Mouse (Mus musculus): ENCODE measurements around the gene I0C0044D17Rik. TPM values are rescaled to one million over a fixed set of nuclear protein-coding genes. Genes with fewer than 3 reads are reported as not detected.
"Not testable (repeated sequence)": the region's sequence is repeated elsewhere in the genome, so short reads cannot be mapped to it uniquely, and the experiment has no call there.

Gene I0C0044D17Rik
- polyA plus RNA-seq, 1 experiment from 2014 or later, result not detected

DNA sequence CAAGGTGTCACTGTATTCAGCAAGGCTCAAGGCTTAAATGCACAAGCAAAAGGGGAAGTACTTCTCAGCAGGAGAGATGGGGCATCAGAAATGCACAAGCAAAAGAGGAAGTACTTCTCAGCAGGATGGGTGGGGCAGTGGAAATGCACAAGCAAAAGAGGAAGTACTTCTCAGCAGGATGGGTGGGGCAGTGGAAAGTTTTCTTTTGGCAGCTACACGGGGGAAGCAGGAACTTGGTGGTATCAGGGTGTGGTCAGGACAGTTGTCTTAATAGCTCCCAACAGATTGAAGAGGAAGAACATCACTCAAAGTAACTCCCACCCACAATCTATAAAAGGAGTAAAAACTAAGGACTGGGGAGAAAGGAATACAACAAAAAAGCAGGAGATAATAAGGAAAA, 26.8 kb upstream of the I0C0044D17Rik start:
- H3K4me2 ChIP-seq (ENCODE audit: low read length); H3K36me3 ChIP-seq (ENCODE audit: control insufficient read depth, insufficient read depth, low read length); ATAC-seq (replicated peaks; ENCODE audit: low FRiP score, low TSS enrichment, low read depth); H3K4me3 ChIP-seq (ENCODE audit: low read depth, low read length); H3K9me3 ChIP-seq (ENCODE audit: control insufficient read depth, low read length); DNase-seq (ENCODE audit: low spot score); H3K4me1 ChIP-seq (replicated peaks; ENCODE audit: control insufficient read depth, insufficient read depth, low read length); H3K27me3 ChIP-seq (replicated peaks; ENCODE audit: control insufficient read depth, insufficient read depth, low read length); H3K27ac ChIP-seq (ENCODE audit: low read depth); H3K9ac ChIP-seq (ENCODE audit: low read length): not testable (repeated sequence)
- 62% methylated on average over 1 of the region's 1 CpGs for WGBS

DNA sequence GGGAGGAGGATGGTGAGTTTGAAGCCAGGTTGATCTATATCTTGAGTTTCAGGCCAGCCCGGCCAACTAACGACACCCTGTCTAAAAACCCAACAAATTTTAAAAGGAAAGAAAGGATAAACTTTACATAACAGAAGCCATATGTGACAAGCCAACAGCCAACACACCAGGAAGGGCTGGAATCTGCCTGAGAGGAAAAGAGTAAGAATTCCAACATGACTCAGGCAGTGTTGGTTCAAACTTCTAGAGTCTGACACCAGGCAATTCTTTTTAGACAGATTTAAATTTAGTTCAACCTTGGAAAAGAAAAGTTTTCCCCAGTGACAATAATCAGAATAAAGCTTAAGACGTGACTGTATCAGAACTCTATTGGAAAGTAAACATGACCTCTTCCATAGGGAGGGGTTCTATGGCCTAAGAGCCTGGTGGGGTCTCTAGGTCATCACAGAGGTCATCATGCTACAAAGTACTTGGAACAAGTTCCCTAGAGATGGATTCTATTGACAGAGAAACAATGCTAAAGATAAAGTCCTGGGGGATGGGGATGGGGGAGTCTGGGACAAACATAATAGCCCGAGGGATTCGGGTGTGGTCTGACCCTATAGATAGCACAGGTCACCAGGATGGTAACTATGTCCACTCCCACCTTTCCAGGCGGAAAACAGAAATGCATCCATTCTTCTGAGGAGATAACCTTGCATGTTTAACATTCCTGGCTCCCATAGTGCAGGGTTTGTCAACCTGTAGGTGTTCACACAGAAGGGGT, 23.7 kb upstream of the I0C0044D17Rik start:
- H3K27ac ChIP-seq (ENCODE audit: low read depth), result peak overlapping the region; percentile 10; the same call in 1 of the 2 replicates
- H3K4me1 ChIP-seq (replicated peaks; ENCODE audit: control insufficient read depth, insufficient read depth, low read length), result peaks cover 9% of the 10 kb centered on the region; the same call in 1 of the 2 replicates
- WGBS, result 44% methylated on average over 6 of the region's 6 CpGs
- no peak for DNase-seq (ENCODE audit: low spot score)
- no peaks in the 10 kb centered on the region for H3K9me3 ChIP-seq (ENCODE audit: control insufficient read depth, low read length)
- no peak overlapping the region for H3K4me3 ChIP-seq (ENCODE audit: low read depth, low read length)
- no peak for ATAC-seq (replicated peaks; ENCODE audit: low FRiP score, low TSS enrichment, low read depth)
- no peak overlapping the region for H3K4me2 ChIP-seq (ENCODE audit: low read length)
- no peak overlapping the region for H3K9ac ChIP-seq (ENCODE audit: low read length)
- H3K27me3 ChIP-seq (replicated peaks; ENCODE audit: control insufficient read depth, insufficient read depth, low read length), result no peaks in the 10 kb centered on the region
- no peaks in the 10 kb centered on the region for H3K36me3 ChIP-seq (ENCODE audit: control insufficient read depth, insufficient read depth, low read length)

DNA sequence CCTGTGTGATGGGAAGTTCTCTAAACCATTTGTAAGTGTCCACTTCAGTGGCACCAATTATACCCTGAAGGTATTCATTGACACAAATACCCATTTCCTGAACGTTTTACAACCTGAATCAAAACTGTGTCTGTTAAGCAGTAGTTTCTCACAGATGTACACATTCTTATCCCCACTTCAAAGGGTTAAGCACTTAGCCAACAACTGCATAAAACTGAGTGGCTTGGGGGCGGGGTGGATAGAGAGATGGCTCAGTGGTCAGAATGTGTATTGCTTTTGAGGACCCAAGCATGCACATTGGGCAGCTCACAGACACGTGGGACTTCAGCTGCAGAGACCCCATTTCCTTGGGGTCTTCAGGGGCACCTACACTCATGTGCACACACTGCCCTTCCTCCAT, 22.8 kb upstream of the I0C0044D17Rik start:
- DNase-seq (ENCODE audit: low spot score), result no peak
- 35% methylated on average over 3 of the region's 3 CpGs for WGBS

DNA sequence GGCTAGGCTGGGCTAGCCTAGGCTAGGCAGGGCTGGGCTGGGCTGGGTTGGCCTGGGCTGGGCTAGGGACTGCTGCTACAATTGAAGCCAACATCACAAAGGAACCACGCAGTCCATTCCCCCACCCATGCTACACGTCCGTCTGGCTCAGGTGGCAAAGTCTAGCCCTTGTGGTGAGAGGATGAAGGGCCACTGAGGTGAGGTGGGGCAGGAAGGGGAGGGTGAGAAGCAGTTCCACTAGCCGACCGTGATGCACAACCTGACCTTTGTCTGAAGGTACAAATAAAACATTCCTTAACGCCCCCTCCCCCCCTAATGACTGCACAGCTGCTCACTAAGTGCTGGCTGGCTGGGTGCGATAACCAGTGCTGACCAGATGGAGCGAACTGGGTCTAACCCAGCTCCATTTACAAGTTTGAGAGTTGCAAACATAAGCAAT, 22.1 kb upstream of the I0C0044D17Rik start:
- Histone ChIP-seq H3K4me2 (ENCODE audit: low read length) (no peak overlapping the region), H3K27me3 (replicated peaks; ENCODE audit: control insufficient read depth, insufficient read depth, low read length) (no peaks in the 10 kb centered on the region), H3K4me3 (ENCODE audit: low read depth, low read length) (no peak overlapping the region), H3K9ac (ENCODE audit: low read length) (no peak overlapping the region), H3K9me3 (ENCODE audit: control insufficient read depth, low read length) (no peaks in the 10 kb centered on the region), H3K27ac (ENCODE audit: low read depth) (no peak overlapping the region; the same call in 1 of the 2 replicates), H3K4me1 (replicated peaks; ENCODE audit: control insufficient read depth, insufficient read depth, low read length) (peaks cover 9% of the 10 kb centered on the region; the same call in 1 of the 2 replicates), H3K36me3 (ENCODE audit: control insufficient read depth, insufficient read depth, low read length) (no peaks in the 10 kb centered on the region)
- DNase-seq (ENCODE audit: low spot score) (no peak), ATAC-seq (replicated peaks; ENCODE audit: low FRiP score, low TSS enrichment, low read depth) (peak; percentile 40; the same call in 1 of the 2 replicates)
- WGBS, result 36% methylated on average over 8 of the region's 8 CpGs

More for the DNA sequence above, 22.8 kb upstream of the I0C0044D17Rik start:
- Histone ChIP-seq H3K27me3 (replicated peaks; ENCODE audit: control insufficient read depth, insufficient read depth, low read length) (no peaks in the 10 kb centered on the region), H3K4me2 (ENCODE audit: low read length) (no peak overlapping the region), H3K4me3 (ENCODE audit: low read depth, low read length) (no peak overlapping the region), H3K9me3 (ENCODE audit: control insufficient read depth, low read length) (no peaks in the 10 kb centered on the region), H3K9ac (ENCODE audit: low read length) (no peak overlapping the region), H3K27ac (ENCODE audit: low read depth) (peak overlapping the region; percentile 51), H3K4me1 (replicated peaks; ENCODE audit: control insufficient read depth, insufficient read depth, low read length) (peaks cover 9% of the 10 kb centered on the region; the same call in 1 of the 2 replicates), H3K36me3 (ENCODE audit: control insufficient read depth, insufficient read depth, low read length) (no peaks in the 10 kb centered on the region)
- no peak for ATAC-seq (replicated peaks; ENCODE audit: low FRiP score, low TSS enrichment, low read depth)

DNA sequence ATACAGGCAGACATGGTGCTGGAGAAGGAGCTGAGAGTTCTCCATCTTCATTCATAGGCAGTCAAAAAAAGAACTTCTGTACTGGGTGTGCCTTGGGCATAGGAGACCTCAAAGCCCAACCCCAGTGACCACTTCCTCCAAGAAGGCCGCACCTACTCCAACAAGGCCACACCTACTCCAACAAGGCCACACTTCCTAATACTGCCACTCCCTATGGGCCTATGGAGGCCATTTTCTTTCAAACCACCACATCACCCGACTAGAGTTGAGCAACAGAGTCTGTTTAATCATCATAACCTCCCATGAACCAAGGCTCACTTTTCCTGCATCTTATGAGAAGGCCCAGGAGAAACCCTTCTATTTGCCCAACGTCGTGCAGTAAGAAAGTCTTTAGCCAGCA, 21.6 kb upstream of the I0C0044D17Rik start:
- no peak for ATAC-seq (replicated peaks; ENCODE audit: low FRiP score, low TSS enrichment, low read depth)
- no peak overlapping the region for H3K27ac ChIP-seq (ENCODE audit: low read depth)
- WGBS, result 89% methylated on average over 4 of the region's 4 CpGs
- no peaks in the 10 kb centered on the region for H3K36me3 ChIP-seq (ENCODE audit: control insufficient read depth, insufficient read depth, low read length)
- H3K4me3 ChIP-seq (ENCODE audit: low read depth, low read length), result no peak overlapping the region
- DNase-seq (ENCODE audit: low spot score), result no peak
- peaks cover 9% of the 10 kb centered on the region; the same call in 1 of the 2 replicates for H3K4me1 ChIP-seq (replicated peaks; ENCODE audit: control insufficient read depth, insufficient read depth, low read length)
- no peak overlapping the region for H3K9ac ChIP-seq (ENCODE audit: low read length)
- H3K4me2 ChIP-seq (ENCODE audit: low read length), result no peak overlapping the region
- H3K27me3 ChIP-seq (replicated peaks; ENCODE audit: control insufficient read depth, insufficient read depth, low read length), result no peaks in the 10 kb centered on the region
- H3K9me3 ChIP-seq (ENCODE audit: control insufficient read depth, low read length), result no peaks in the 10 kb centered on the region

DNA sequence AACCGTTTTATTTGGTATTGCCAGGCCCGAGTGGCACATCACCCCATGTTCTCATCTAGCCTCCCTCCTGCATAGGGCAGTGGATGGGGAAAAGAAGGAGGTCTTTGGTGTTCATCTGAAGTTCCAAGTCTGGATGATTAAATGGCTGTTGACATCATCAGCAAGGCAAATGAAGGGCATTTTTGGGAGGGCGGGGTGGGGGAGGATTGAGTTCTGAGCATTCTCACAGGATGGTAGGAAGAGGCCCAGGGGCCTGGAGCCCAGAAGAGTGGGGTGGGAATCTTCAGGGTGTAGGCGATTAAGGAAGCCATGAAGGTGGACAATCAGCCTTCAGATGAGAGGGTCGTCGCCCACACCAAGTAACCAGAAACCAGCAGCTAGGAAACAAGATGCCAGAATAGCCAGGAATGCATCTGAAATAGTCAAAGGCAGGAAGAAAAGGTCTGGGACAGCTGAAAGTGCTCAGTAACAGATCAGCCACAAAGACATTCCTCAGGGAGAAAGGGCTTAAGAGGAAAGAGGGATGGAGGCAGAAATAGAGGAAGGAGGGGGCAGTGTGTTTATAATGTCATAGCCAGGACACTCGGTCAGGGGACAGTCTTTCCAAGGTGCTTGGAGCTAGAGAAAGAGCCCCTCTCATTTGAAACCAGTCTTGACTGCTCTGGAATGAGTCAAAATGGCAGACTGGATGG, 20.4 kb upstream of the I0C0044D17Rik start:
- WGBS, result 81% methylated on average over 7 of the region's 7 CpGs
- no peak overlapping the region for H3K4me3 ChIP-seq (ENCODE audit: low read depth, low read length)
- DNase-seq (ENCODE audit: low spot score) (no peak), ATAC-seq (replicated peaks; ENCODE audit: low FRiP score, low TSS enrichment, low read depth) (no peak)
- no peak overlapping the region for H3K9ac ChIP-seq (ENCODE audit: low read length)
- peaks cover 9% of the 10 kb centered on the region; the same call in 1 of the 2 replicates for H3K4me1 ChIP-seq (replicated peaks; ENCODE audit: control insufficient read depth, insufficient read depth, low read length)
- no peaks in the 10 kb centered on the region for H3K27me3 ChIP-seq (replicated peaks; ENCODE audit: control insufficient read depth, insufficient read depth, low read length)
- H3K9me3 ChIP-seq (ENCODE audit: control insufficient read depth, low read length), result no peaks in the 10 kb centered on the region
- no peak overlapping the region for H3K4me2 ChIP-seq (ENCODE audit: low read length)
- no peak overlapping the region for H3K27ac ChIP-seq (ENCODE audit: low read depth)
- no peaks in the 10 kb centered on the region for H3K36me3 ChIP-seq (ENCODE audit: control insufficient read depth, insufficient read depth, low read length)

DNA sequence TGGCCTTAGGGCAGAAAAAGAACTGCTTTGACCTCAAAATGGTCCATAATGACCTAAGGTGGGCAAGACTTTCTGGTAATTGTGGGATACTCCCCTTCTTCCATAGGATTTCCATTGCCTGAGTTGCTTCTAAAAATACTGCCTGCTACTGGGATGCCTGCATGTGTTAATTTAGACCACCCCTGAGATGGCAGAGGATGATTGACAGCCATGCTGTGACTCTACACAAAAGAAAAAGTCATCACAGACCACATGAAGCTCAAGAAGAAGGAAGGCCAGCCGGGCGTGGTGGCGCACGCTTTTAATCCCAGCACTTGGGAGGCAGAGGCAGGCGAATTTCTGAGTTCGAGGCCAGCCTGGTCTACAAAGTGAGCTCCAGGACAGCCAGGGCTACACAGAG, 17.6 kb upstream of the I0C0044D17Rik start:
- not testable (repeated sequence) for ATAC-seq (replicated peaks; ENCODE audit: low FRiP score, low TSS enrichment, low read depth); H3K4me3 ChIP-seq (ENCODE audit: low read depth, low read length); H3K9me3 ChIP-seq (ENCODE audit: control insufficient read depth, low read length); H3K4me1 ChIP-seq (replicated peaks; ENCODE audit: control insufficient read depth, insufficient read depth, low read length); H3K27me3 ChIP-seq (replicated peaks; ENCODE audit: control insufficient read depth, insufficient read depth, low read length); H3K36me3 ChIP-seq (ENCODE audit: control insufficient read depth, insufficient read depth, low read length); H3K4me2 ChIP-seq (ENCODE audit: low read length); DNase-seq (ENCODE audit: low spot score); H3K27ac ChIP-seq (ENCODE audit: low read depth); H3K9ac ChIP-seq (ENCODE audit: low read length)
- WGBS, result over 99% methylated on average over 6 of the region's 6 CpGs

DNA sequence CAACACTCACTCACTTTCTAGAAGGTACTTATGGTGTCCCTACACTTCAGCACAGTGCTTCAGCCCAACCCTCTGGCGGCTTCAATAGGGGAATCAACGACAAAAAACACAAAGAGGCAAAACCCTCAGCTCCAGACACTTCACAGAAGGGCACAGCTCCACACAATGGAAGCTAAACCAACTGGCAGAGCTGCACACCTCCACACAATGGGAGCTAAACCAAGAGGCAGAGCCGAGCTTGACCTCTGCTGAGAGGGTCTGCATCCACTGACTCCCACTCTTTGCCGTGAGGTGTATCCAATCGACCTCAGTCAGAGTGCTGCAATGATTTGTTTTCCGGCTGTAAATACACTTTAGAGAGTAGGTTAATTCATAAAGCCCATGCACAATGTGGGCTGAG, 16.9 kb upstream of the I0C0044D17Rik start:
- H3K4me2 ChIP-seq (ENCODE audit: low read length), result no peak overlapping the region
- H3K4me1 ChIP-seq (replicated peaks; ENCODE audit: control insufficient read depth, insufficient read depth, low read length), result no peaks in the 10 kb centered on the region; the same call in 1 of the 2 replicates
- no peak overlapping the region for H3K4me3 ChIP-seq (ENCODE audit: low read depth, low read length)
- no peaks in the 10 kb centered on the region for H3K36me3 ChIP-seq (ENCODE audit: control insufficient read depth, insufficient read depth, low read length)
- ATAC-seq (replicated peaks; ENCODE audit: low FRiP score, low TSS enrichment, low read depth), result no peak
- DNase-seq (ENCODE audit: low spot score), result no peak
- no peak overlapping the region for H3K9ac ChIP-seq (ENCODE audit: low read length)
- H3K9me3 ChIP-seq (ENCODE audit: control insufficient read depth, low read length), result no peaks in the 10 kb centered on the region
- WGBS, result 72% methylated on average over 6 of the region's 6 CpGs
- no peaks in the 10 kb centered on the region for H3K27me3 ChIP-seq (replicated peaks; ENCODE audit: control insufficient read depth, insufficient read depth, low read length)
- no peak overlapping the region for H3K27ac ChIP-seq (ENCODE audit: low read depth)

Measured in intestine, embryonic 14.5 days (tissue).